Mouse (Mus musculus) stomach, embryonic 16.5 days (tissue): ENCODE data around the gene Igsf9b. TPM values are rescaled to one million over a fixed set of nuclear protein-coding genes. Genes with fewer than 3 reads are reported as not detected.

Source experiments
- ATAC-seq: fragments of 200-750 bp; cut with Nextera tagmentation; 2 replicates; pipeline ENCODE4 v1.8.0; 2017; ENCODE audit warnings: moderate number of reproducible peaks, moderate TSS enrichment; ENCODE audit not compliant: insufficient read depth, low FRiP score
- H3K27ac ChIP-seq: fragments of 300-500 bp; sonication (generic); 2 replicates; pipeline ENCODE4 v1.5.1; 2014; ENCODE audit warnings: low read length
- H3K27me3 ChIP-seq: fragments of 300-500 bp; sonication (generic); 2 replicates; pipeline ENCODE4 v1.6.1; 2014; ENCODE audit warnings: low read length, control low read depth, mixed read lengths; ENCODE audit not compliant: control insufficient read depth, insufficient read depth
- H3K36me3 ChIP-seq: fragments of 300-500 bp; sonication (generic); 2 replicates; pipeline ENCODE4 v1.6.1; 2014; ENCODE audit warnings: low read length; ENCODE audit not compliant: control insufficient read depth, insufficient read depth
- H3K4me1 ChIP-seq: fragments of 300-500 bp; sonication (generic); 2 replicates; pipeline ENCODE4 v1.6.1; 2014; ENCODE audit warnings: low read length, control low read depth, mixed read lengths; ENCODE audit not compliant: control insufficient read depth, insufficient read depth
- H3K4me2 ChIP-seq: fragments of 300-500 bp; sonication (generic); 2 replicates; pipeline ENCODE4 v1.6.1; 2014; ENCODE audit warnings: low read depth, low read length, mixed read lengths
- H3K4me3 ChIP-seq: fragments of 300-500 bp; sonication (generic); replicated peaks from 2 replicates; pipeline ENCODE4 v1.5.1; 2014; ENCODE audit warnings: mild to moderate bottlenecking, low read length
- H3K9ac ChIP-seq: fragments of 300-500 bp; sonication (generic); 2 replicates; pipeline ENCODE4 v1.6.1; 2014; ENCODE audit warnings: low read length
- H3K9me3 ChIP-seq: fragments of 300-500 bp; sonication (generic); replicated peaks from 2 replicates; pipeline ENCODE4 v1.6.1; 2016; ENCODE audit warnings: low read length, control low read depth; ENCODE audit not compliant: control insufficient read depth
- WGBS: fragments of 180-500 bp; shearing (Covaris S2); extraction: QIAGEN DNeasy Blood & Tissue Kit; methylation state at CpG from one replicate; pipeline ENCODE4 v1.1.7; 2014; 5-methylcytosine and 5-hydroxymethylcytosine counted together
- polyA plus RNA-seq: library from polyadenylated mRNA; unstranded; fragments of >200 nt; fragmentation: Nextera tagmentation; extraction: Ambion mirVana; gene quantifications from 2 replicates; pipeline ENCODE4 v1.2.1, GENCODE M21; 2015

The Igsf9b gene
- polyA plus RNA-seq, 1 experiment from 2014 or later, result 7.1 TPM

GRCm38 (mm10) chr9:27269904-27270303 is 29.1 kb upstream of the Igsf9b start:
- 0 out of 2 replicates have a peak, but pooled peaks cover 3% of the 10 kb centered on the region for H3K9me3 ChIP-seq
- H3K4me2 ChIP-seq, result no peak overlapping the region
- WGBS, result 80% methylated on average over 2 of the region's 2 CpGs
- H3K27me3 ChIP-seq, result no peaks in the 10 kb centered on the region
- no peak overlapping the region for H3K27ac ChIP-seq
- no peaks in the 10 kb centered on the region for H3K36me3 ChIP-seq
- no peak overlapping the region for H3K9ac ChIP-seq
- no peaks in the 10 kb centered on the region for H3K4me1 ChIP-seq
- no peak overlapping the region for H3K4me3 ChIP-seq
- ATAC-seq, result no peak

GRCm38 (mm10) chr9:27271899-27272298 is 27.1 kb upstream of the Igsf9b start:
- Histone ChIP-seq H3K27ac (no peak overlapping the region), H3K4me2 (no peak overlapping the region), H3K9me3 (0 out of 2 replicates have a peak, but pooled peaks cover 3% of the 10 kb centered on the region), H3K4me3 (no peak overlapping the region), H3K4me1 (no peaks in the 10 kb centered on the region), H3K9ac (no peak overlapping the region), H3K36me3 (no peaks in the 10 kb centered on the region), H3K27me3 (no peaks in the 10 kb centered on the region)
- no peak for ATAC-seq
- WGBS, result 73% methylated on average over 2 of the region's 2 CpGs

GRCm38 (mm10) chr9:27272858-27273257 is 26.1 kb upstream of the Igsf9b start:
- Histone ChIP-seq H3K9me3 (0 out of 2 replicates have a peak, but pooled peaks cover 3% of the 10 kb centered on the region), H3K4me2 (no peak overlapping the region), H3K4me3 (no peak overlapping the region), H3K27ac (no peak overlapping the region), H3K27me3 (no peaks in the 10 kb centered on the region), H3K4me1 (no peaks in the 10 kb centered on the region), H3K36me3 (no peaks in the 10 kb centered on the region), H3K9ac (no peak overlapping the region)
- whole genome bisulfite sequencing, result 94% methylated on average over 1 of the region's 1 CpGs
- ATAC-seq, result no peak

- Histone ChIP-seq H3K4me3 (no peak overlapping the region), H3K27me3 (no peaks in the 10 kb centered on the region), H3K36me3 (no peaks in the 10 kb centered on the region), H3K27ac (no peak overlapping the region), H3K4me1 (no peaks in the 10 kb centered on the region), H3K9ac (no peak overlapping the region), H3K4me2 (no peak overlapping the region), H3K9me3 (no peaks in the 10 kb centered on the region)
- 65% methylated on average over 8 of the region's 8 CpGs for WGBS
- no peak for ATAC-seq
Observed at GRCm38 (mm10) chr9:27276282-27276839, 22.6 kb upstream of the Igsf9b start.

GRCm38 (mm10) chr9:27277401-27278087 is 21.5 kb upstream of the Igsf9b start:
- 66% methylated on average over 5 of the region's 5 CpGs for WGBS
- H3K27ac ChIP-seq, result no peak overlapping the region
- ATAC-seq, result no peak
- no peaks in the 10 kb centered on the region for H3K27me3 ChIP-seq
- H3K9ac ChIP-seq, result no peak overlapping the region
- no peaks in the 10 kb centered on the region for H3K36me3 ChIP-seq
- H3K4me3 ChIP-seq, result no peak overlapping the region
- H3K4me2 ChIP-seq, result no peak overlapping the region
- H3K9me3 ChIP-seq, result no peaks in the 10 kb centered on the region
- no peaks in the 10 kb centered on the region for H3K4me1 ChIP-seq

GRCm38 (mm10) chr9:27279041-27279440 is 20.0 kb upstream of the Igsf9b start:
- Histone ChIP-seq H3K4me3 (no peak overlapping the region), H3K27me3 (no peaks in the 10 kb centered on the region), H3K9ac (no peak overlapping the region), H3K27ac (no peak overlapping the region), H3K9me3 (no peaks in the 10 kb centered on the region), H3K36me3 (no peaks in the 10 kb centered on the region), H3K4me1 (no peaks in the 10 kb centered on the region), H3K4me2 (no peak overlapping the region)
- 48% methylated on average over 1 of the region's 1 CpGs for WGBS
- no peak for ATAC-seq

- no peaks in the 10 kb centered on the region for H3K27me3 ChIP-seq
- H3K4me2 ChIP-seq, result no peak overlapping the region
- no peaks in the 10 kb centered on the region for H3K4me1 ChIP-seq
- H3K27ac ChIP-seq, result no peak overlapping the region
- 74% methylated on average over 4 of the region's 4 CpGs for WGBS
- H3K9me3 ChIP-seq, result no peaks in the 10 kb centered on the region
- no peaks in the 10 kb centered on the region for H3K36me3 ChIP-seq
- H3K9ac ChIP-seq, result no peak overlapping the region
- no peak for ATAC-seq
- no peak overlapping the region for H3K4me3 ChIP-seq
Observed at GRCm38 (mm10) chr9:27280976-27281375, 18.0 kb upstream of the Igsf9b start.

GRCm38 (mm10) chr9:27285719-27286249 is 13.2 kb upstream of the Igsf9b start:
- Histone ChIP-seq H3K36me3 (no peaks in the 10 kb centered on the region), H3K4me1 (peaks cover 10% of the 10 kb centered on the region; the same call in 1 of the 2 replicates), H3K4me2 (no peak overlapping the region), H3K4me3 (no peak overlapping the region), H3K27ac (no peak overlapping the region), H3K9me3 (no peaks in the 10 kb centered on the region), H3K27me3 (no peaks in the 10 kb centered on the region), H3K9ac (no peak overlapping the region)
- WGBS, result 67% methylated on average over 3 of the region's 3 CpGs
- ATAC-seq, result no peak

- Histone ChIP-seq H3K4me2 (no peak overlapping the region), H3K27ac (no peak overlapping the region), H3K36me3 (no peaks in the 10 kb centered on the region), H3K9ac (no peak overlapping the region), H3K27me3 (no peaks in the 10 kb centered on the region), H3K4me3 (no peak overlapping the region), H3K9me3 (no peaks in the 10 kb centered on the region), H3K4me1 (peaks cover 10% of the 10 kb centered on the region; the same call in 1 of the 2 replicates)
- WGBS, result 66% methylated on average over 4 of the region's 4 CpGs
- no peak for ATAC-seq
Observed at GRCm38 (mm10) chr9:27286296-27286695, 12.7 kb upstream of the Igsf9b start.
